Mouse (Mus musculus) midbrain, postnatal 0 days (tissue): Measurements from ENCODE around the gene Slc38a1. TPM values are rescaled to one million over a fixed set of nuclear protein-coding genes. Genes with fewer than 3 reads are reported as not detected.

Source experiments
- ATAC-seq: fragments of 200-750 bp; cut with Nextera tagmentation; 2 replicates; pipeline ENCODE4 v1.8.0; 2017; ENCODE audit warnings: moderate number of reproducible peaks, mild to moderate bottlenecking, moderate TSS enrichment, moderate library complexity; ENCODE audit not compliant: low FRiP score
- DNase-seq: peaks from one replicate; pipeline ENCODE4 v3.0.0-alpha.2; 2015; ENCODE audit warnings: low spot score
- H3K27ac ChIP-seq: fragments of 300-500 bp; sonication (generic); 2 replicates; pipeline ENCODE4 v1.5.1; 2014; ENCODE audit warnings: low read depth, mild to moderate bottlenecking, low read length, mixed read lengths
- H3K27me3 ChIP-seq: fragments of 300-500 bp; sonication (generic); 2 replicates; pipeline ENCODE4 v1.6.1; 2014; ENCODE audit warnings: low read length, control low read depth, mixed read lengths; ENCODE audit not compliant: insufficient read depth
- H3K36me3 ChIP-seq: fragments of 300-500 bp; sonication (generic); 2 replicates; pipeline ENCODE4 v1.6.1; 2014; ENCODE audit warnings: low read length, control low read depth, mixed read lengths; ENCODE audit not compliant: insufficient read depth
- H3K4me1 ChIP-seq: fragments of 300-500 bp; sonication (generic); 2 replicates; pipeline ENCODE4 v1.6.1; 2014; ENCODE audit warnings: mild to moderate bottlenecking, control low read depth, antibody characterized with exemption, low read length, mixed read lengths; ENCODE audit not compliant: insufficient read depth
- H3K4me2 ChIP-seq: fragments of 300-500 bp; sonication (generic); 2 replicates; pipeline ENCODE4 v1.6.1; 2014; ENCODE audit warnings: low read depth, mild to moderate bottlenecking, low read length, mixed read lengths; ENCODE audit not compliant: poor library complexity, severe bottlenecking
- H3K4me3 ChIP-seq: fragments of 300-500 bp; sonication (generic); 2 replicates; pipeline ENCODE4 v1.5.1; 2014; ENCODE audit warnings: low read depth, mild to moderate bottlenecking, low read length, moderate library complexity
- H3K9ac ChIP-seq: fragments of 300-500 bp; sonication (generic); replicated peaks from 2 replicates; pipeline ENCODE4 v1.6.1; 2014; ENCODE audit warnings: mild to moderate bottlenecking, low read length, moderate library complexity, mixed read lengths; ENCODE audit not compliant: poor library complexity, severe bottlenecking
- H3K9me3 ChIP-seq: fragments of 300-500 bp; sonication (generic); 2 replicates; pipeline ENCODE4 v1.6.1; 2016; ENCODE audit warnings: low read length, control low read depth
- CTCF ChIP-seq: IDR thresholded peaks from 2 replicates; pipeline ENCODE4 v1.5.1; 2016; ENCODE audit warnings: antibody characterized with exemption, mild to moderate bottlenecking
- WGBS: fragments of 180-500 bp; shearing (Covaris S2); extraction: QIAGEN DNeasy Blood & Tissue Kit; methylation state at CpG from one replicate; pipeline ENCODE4 v1.1.7; 2014; 5-methylcytosine and 5-hydroxymethylcytosine counted together
- polyA plus RNA-seq: library from polyadenylated mRNA; unstranded; fragments of >200 nt; fragmentation: Nextera tagmentation; extraction: Ambion mirVana; gene quantifications from 2 replicates; pipeline ENCODE4 v1.2.1, GENCODE M21; 2015
- total RNA-seq: library from RNA; depleted of rRNA; stranded (reverse); fragments of >200 nt; gene quantifications from 2 replicates; pipeline ENCODE4 v1.2.3, GENCODE M21; 2014

The Slc38a1 gene
- total and polyA plus RNA-seq, 2 experiments from 2014 or later, result 75.2 to 91.2 TPM

- no peaks in the 10 kb centered on the region for H3K27me3 ChIP-seq
- no peak overlapping the region for H3K4me3 ChIP-seq
- H3K27ac ChIP-seq, result no peak overlapping the region
- no peaks in the 10 kb centered on the region for H3K9me3 ChIP-seq
- H3K4me2 ChIP-seq, result no peak overlapping the region
- H3K36me3 ChIP-seq, result peaks cover 9% of the 10 kb centered on the region
- WGBS, result 78% methylated on average over 10 of the region's 10 CpGs
- no peaks in the 10 kb centered on the region for H3K4me1 ChIP-seq
- no peak overlapping the region for H3K9ac ChIP-seq
- no peak for DNase-seq
- TF ChIP-seq CTCF, result no peak
- no peak for ATAC-seq
These were observed 50.8 kb downstream of the Slc38a1 start for GRCm38 (mm10) chr15:96591876-96592417.

- H3K4me3 ChIP-seq, result no peak overlapping the region
- no peaks in the 10 kb centered on the region for H3K9me3 ChIP-seq
- 53% methylated on average over 9 of the region's 9 CpGs for WGBS
- H3K36me3 ChIP-seq, result peaks cover 33% of the 10 kb centered on the region
- H3K4me1 ChIP-seq, result no peaks in the 10 kb centered on the region
- H3K9ac ChIP-seq, result no peak overlapping the region
- TF ChIP-seq CTCF, result no peak
- H3K4me2 ChIP-seq, result no peak overlapping the region
- H3K27ac ChIP-seq, result no peak overlapping the region
- no peak for ATAC-seq
- DNase-seq, result no peak
- no peaks in the 10 kb centered on the region for H3K27me3 ChIP-seq
These were observed 53.6 kb downstream of the Slc38a1 start for GRCm38 (mm10) chr15:96588996-96589657.

GRCm38 (mm10) chr15:96587998-96588397 lies 54.7 kb downstream of the Slc38a1 start:
- ATAC-seq, result no peak
- Histone ChIP-seq H3K9ac (no peak overlapping the region), H3K9me3 (no peaks in the 10 kb centered on the region), H3K27me3 (no peaks in the 10 kb centered on the region), H3K36me3 (peaks cover 41% of the 10 kb centered on the region), H3K4me2 (no peak overlapping the region), H3K27ac (no peak overlapping the region), H3K4me3 (no peak overlapping the region), H3K4me1 (no peaks in the 10 kb centered on the region)
- TF ChIP-seq CTCF, result no peak
- DNase-seq, result no peak
- 93% methylated on average over 8 of the region's 8 CpGs for WGBS

GRCm38 (mm10) chr15:96583371-96584008 lies 59.2 kb downstream of the Slc38a1 start:
- DNase-seq (peak; percentile 13), ATAC-seq (no peak)
- Histone ChIP-seq H3K9me3 (no peaks in the 10 kb centered on the region), H3K4me3 (no peak overlapping the region), H3K27ac (no peak overlapping the region), H3K4me2 (no peak overlapping the region), H3K36me3 (peaks cover 47% of the 10 kb centered on the region), H3K9ac (no peak overlapping the region), H3K27me3 (no peaks in the 10 kb centered on the region), H3K4me1 (no peaks in the 10 kb centered on the region)
- WGBS, result 91% methylated on average over 15 of the region's 15 CpGs
- no peak for TF ChIP-seq CTCF

GRCm38 (mm10) chr15:96576998-96577397 lies 65.7 kb downstream of the Slc38a1 start:
- Histone ChIP-seq H3K4me3 (no peak overlapping the region), H3K27ac (no peak overlapping the region), H3K9me3 (no peaks in the 10 kb centered on the region), H3K27me3 (no peaks in the 10 kb centered on the region), H3K36me3 (peaks cover 45% of the 10 kb centered on the region), H3K4me1 (no peaks in the 10 kb centered on the region), H3K4me2 (no peak overlapping the region), H3K9ac (no peak overlapping the region)
- TF ChIP-seq CTCF, result no peak
- WGBS, result 94% methylated on average over 5 of the region's 5 CpGs
- DNase-seq (no peak), ATAC-seq (no peak)

GRCm38 (mm10) chr15:96568983-96569363 lies 73.7 kb downstream of the Slc38a1 start:
- H3K4me3 ChIP-seq, result no peak overlapping the region
- H3K4me2 ChIP-seq, result no peak overlapping the region
- peaks cover 3% of the 10 kb centered on the region; the same call in 1 of the 2 replicates for H3K36me3 ChIP-seq
- DNase-seq, result no peak
- TF ChIP-seq CTCF, result no peak
- no peak overlapping the region for H3K27ac ChIP-seq
- H3K27me3 ChIP-seq, result no peaks in the 10 kb centered on the region
- no peak for ATAC-seq
- WGBS, result 71% methylated on average over 2 of the region's 2 CpGs
- H3K4me1 ChIP-seq, result 0 out of 2 replicates have a peak, but pooled peaks cover 3% of the 10 kb centered on the region
- H3K9ac ChIP-seq, result no peak overlapping the region
- H3K9me3 ChIP-seq, result no peaks in the 10 kb centered on the region
